Mouse (Mus musculus) embryonic stem cell, embryonic (primary cell): ENCODE data around the gene Milr1.

Source experiments
- CTCF ChIA-PET, 4 experiments: fragments of 300-600 bp in 2 of 4; fragments of 350-600 bp in 2 of 4; sonication (Branson Sonifier 250); formaldehyde crosslinking; loops; one replicate each; lab custom pipeline; 2022; ENCODE audit warnings: inconsistent platforms in 2 of 4; lab: Charles Lee
- POLR2A ChIA-PET, 4 experiments: fragments of 300-600 bp in 2 of 4; fragments of 350-600 bp in 2 of 4; sonication (Branson Sonifier 250); formaldehyde crosslinking; loops; one replicate each; lab custom pipeline; 2022; ENCODE audit warnings: antibody characterized with exemption in 4 of 4, inconsistent platforms in 1 of 4; lab: Charles Lee

Gene Milr1

GRCm38 (mm10) chr11:106750121-106750751 is 790 bp upstream of the Milr1 start, which contains the start of gene Pecam1:
Pecam1 (minus strand) TSS chr11:106750628.
- CTCF ChIA-PET: interaction anchor here in 1 of 4 experiments (1.2 kb wide), 1 partner anchor 102 kb away, joined by 4 read pairs; no protein-coding TSS in a partner anchor
- POLR2A ChIA-PET: interaction anchor here (0.6 to 1.6 kb wide), 5 partner anchors 25 to 250 kb away, joined by 3 read pairs; partner anchors contain the start of gene Polg2 (in 1 of the 4)

DNA sequence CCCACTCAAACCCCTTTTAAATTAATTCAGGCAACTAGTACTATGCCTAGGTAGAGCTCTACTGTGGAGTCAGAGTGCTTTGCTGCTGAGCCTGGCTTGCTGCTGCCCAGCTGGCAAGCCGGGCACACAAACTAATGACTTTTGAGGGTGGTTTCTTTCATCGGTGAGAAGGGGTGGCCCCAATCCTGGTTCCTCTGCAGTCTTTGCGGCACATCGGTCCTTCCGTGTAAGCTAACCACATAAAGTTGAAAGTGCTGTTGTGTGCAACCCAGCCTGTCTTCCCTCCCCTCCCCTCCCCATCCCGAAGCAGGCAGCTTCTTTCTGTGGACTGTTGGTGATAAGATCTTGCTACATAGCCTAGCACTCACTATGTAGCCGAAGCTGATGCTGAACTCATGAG is 1.1 kb downstream of the Milr1 start:
- ChIA-PET CTCF (interaction anchor here in 2 of 4 experiments (1.4 kb wide), 2 partner anchors 10 kb away, joined by 6 read pairs; no protein-coding TSS in a partner anchor), POLR2A (interaction anchor here in 2 of 4 experiments (0.6 to 2.4 kb wide), 11 partner anchors 9 to 251 kb away, joined by 3 to 8 read pairs (median 4); partner anchors contain the start of genes Cep95 (in 1 of the 2) and Ddx5 (in 1 of the 2))

GRCm38 (mm10) chr11:106753314-106753713 is 2.3 kb downstream of the Milr1 start:
- POLR2A ChIA-PET: interaction anchor here in 2 of 4 experiments (0.9 to 2.4 kb wide), 6 partner anchors 8 to 517 kb away, joined by 4 to 8 read pairs (median 5); partner anchors contain the start of genes Cep95 (in 1 of the 2) and Ddx5 (in 1 of the 2)
- CTCF ChIA-PET: interaction anchor here in 1 of 4 experiments (0.8 to 0.9 kb wide), 2 partner anchors 105 to 360 kb away, joined by 4 to 11 read pairs; no protein-coding TSS in a partner anchor

- ChIA-PET POLR2A (interaction anchor here in 2 of 4 experiments (0.9 to 2.1 kb wide), 6 partner anchors 13 to 109 kb away, joined by 3 to 10 read pairs (median 4); partner anchors contain the start of genes Cep95 (in 1 of the 2) and Ddx5 (in 1 of the 2)), CTCF (interaction anchor here in 1 of 4 experiments (0.8 kb wide), 1 partner anchor 145 kb away, joined by 6 read pairs; no protein-coding TSS in a partner anchor)
Observed at GRCm38 (mm10) chr11:106755583-106755982, 4.6 kb downstream of the Milr1 start.

DNA sequence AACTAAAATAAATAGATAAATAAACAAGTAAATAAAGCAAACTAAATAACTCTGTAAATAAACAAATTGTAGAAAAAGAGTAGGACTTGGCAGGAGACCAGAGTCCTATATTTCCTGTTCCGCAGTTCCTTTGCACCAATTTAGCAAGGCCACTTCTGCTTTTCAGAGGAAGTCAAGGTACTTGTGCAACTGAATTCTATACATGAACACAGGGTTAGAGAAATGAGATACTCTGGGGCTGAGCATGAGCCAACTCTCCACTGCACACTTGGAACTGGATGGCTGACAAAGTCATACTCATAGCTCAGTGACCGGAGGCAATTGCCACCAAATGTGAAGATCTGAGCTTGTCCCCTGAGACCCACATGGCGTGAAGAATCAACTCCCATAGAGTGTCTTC is 8.0 kb downstream of the Milr1 start:
- POLR2A ChIA-PET: interaction anchor here in 1 of 4 experiments (0.6 kb wide), 1 partner anchor 9 kb away, joined by 5 read pairs; no protein-coding TSS in a partner anchor

GRCm38 (mm10) chr11:106760511-106760910 is 9.5 kb downstream of the Milr1 start:
- POLR2A ChIA-PET: interaction anchor here in 2 of 4 experiments (0.7 to 2.4 kb wide), 5 partner anchors 16 to 28 kb away, joined by 3 to 19 read pairs (median 4); partner anchors contain the start of genes Cep95 (in 1 of the 2), Ddx5 (in 1 of the 2) and Polg2 (in 1 of the 2)

More for the DNA sequence above, 8.0 kb downstream of the Milr1 start:
- CTCF ChIA-PET: interaction anchor here in 1 of 4 experiments (0.6 kb wide), 1 partner anchor 264 kb away, joined by 4 read pairs; no protein-coding TSS in a partner anchor

GRCm38 (mm10) chr11:106762139-106762799 is 11.2 kb downstream of the Milr1 start:
- CTCF ChIA-PET: interaction anchor here in 2 of 4 experiments (0.6 to 2.2 kb wide), 3 partner anchors 9 to 120 kb away, joined by 3 to 14 read pairs (median 5); no protein-coding TSS in a partner anchor
- POLR2A ChIA-PET: interaction anchor here in 3 of 4 experiments (0.6 to 2.4 kb wide), 20 partner anchors 9 to 373 kb away, joined by 3 to 19 read pairs (median 4); partner anchors contain the start of genes Cep95 (in 2 of the 3), Ddx5 (in 2 of the 3) and Ern1 (in 1 of the 3)

More at GRCm38 (mm10) chr11:106760511-106760910, 9.5 kb downstream of the Milr1 start:
- CTCF ChIA-PET: interaction anchor here in 1 of 4 experiments (0.6 kb wide), 1 partner anchor 18 kb away, joined by 3 read pairs; no protein-coding TSS in a partner anchor

DNA sequence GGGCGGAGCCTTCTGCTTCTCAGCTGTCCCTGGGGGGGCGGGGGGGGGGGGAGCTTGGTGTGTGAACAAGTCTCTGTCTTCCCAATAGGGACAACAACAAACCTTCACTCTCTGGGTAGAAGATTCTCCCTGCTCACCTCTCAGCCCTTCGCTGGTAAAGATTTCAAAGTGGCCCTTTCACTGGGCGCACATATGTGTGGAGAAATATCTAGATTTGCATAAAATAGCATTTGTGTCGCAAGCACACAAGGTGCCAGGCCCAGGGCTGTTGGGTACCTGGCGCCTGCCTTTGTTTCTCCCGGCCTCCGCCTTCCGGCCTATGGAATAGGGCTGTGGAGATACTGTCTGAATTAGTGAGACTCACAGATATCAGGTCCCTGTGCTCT is 11.8 kb downstream of the Milr1 start:
- POLR2A ChIA-PET: interaction anchor here in 3 of 4 experiments (0.6 to 2.4 kb wide), 12 partner anchors 9 to 373 kb away, joined by 3 to 19 read pairs (median 4); partner anchors contain the start of genes Cep95 (in 2 of the 3) and Ddx5 (in 2 of the 3)
- CTCF ChIA-PET: interaction anchor here in 2 of 4 experiments (0.6 to 2.2 kb wide), 2 partner anchors 20 to 120 kb away, joined by 5 to 14 read pairs; no protein-coding TSS in a partner anchor

DNA sequence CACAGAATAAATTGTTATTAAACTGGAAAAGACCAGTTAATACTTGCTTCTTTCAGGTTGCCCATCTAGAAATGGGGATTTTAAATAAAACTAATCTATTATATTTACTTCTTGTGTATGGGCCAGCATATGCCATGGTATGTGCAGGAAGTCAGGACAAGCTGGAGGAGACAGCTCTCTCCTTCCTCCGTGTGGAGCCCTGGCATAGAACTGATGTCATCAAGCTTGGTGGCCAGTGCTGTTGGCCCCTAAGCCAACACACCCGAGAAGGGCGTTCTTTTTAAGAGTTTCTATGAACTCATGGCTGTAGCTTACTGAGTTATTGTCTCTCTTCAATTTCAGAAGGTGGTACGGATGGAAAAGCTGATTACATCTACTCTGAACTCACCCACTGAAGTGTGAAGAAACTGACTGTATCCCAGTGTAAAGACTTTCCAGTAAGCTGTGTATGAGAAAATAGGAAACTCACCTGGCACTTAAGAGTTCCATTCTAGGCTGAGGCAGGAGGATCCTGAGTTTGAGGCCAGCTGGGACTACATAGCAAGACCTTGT is 15.7 kb downstream of the Milr1 start:
- ChIA-PET POLR2A (interaction anchor here (0.6 to 3.5 kb wide), 10 partner anchors 9 to 676 kb away, joined by 3 to 29 read pairs (median 4); partner anchors contain the start of genes Cep95 (in 2 of the 4), Ddx5 (in 2 of the 4) and Polg2 (in 1 of the 4)), CTCF (interaction anchor here in 2 of 4 experiments (0.5 to 0.8 kb wide), 5 partner anchors 24 to 221 kb away, joined by 3 to 8 read pairs (median 3); no protein-coding TSS in a partner anchor)

DNA sequence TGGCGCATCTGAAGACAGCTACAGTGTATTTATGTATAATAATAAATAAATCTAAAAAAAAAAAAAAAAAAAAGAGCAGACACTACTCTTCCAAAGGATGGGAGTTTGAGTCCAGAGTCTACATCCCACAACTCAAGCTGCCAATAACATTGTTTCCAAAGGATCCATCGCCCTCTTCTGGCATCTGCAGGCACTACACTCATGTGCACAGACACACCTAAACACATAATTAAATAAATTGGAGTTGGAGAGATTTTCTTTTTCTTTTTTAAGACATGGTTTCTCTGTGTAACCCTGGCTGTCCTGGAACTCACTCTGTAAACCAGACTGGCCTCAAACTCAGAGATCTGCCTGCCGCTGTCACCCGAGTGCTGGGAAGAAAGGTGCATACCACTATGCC is 16.5 kb downstream of the Milr1 start:
- ChIA-PET CTCF (interaction anchor here in 3 of 4 experiments (0.6 to 0.7 kb wide), 4 partner anchors 25 to 222 kb away, joined by 3 to 8 read pairs (median 7); no protein-coding TSS in a partner anchor), POLR2A (interaction anchor here (0.6 to 3.5 kb wide), 7 partner anchors 8 to 676 kb away, joined by 3 to 29 read pairs (median 4); partner anchors contain the start of genes Cep95 (in 1 of the 4), Ddx5 (in 1 of the 4) and Polg2 (in 1 of the 4))

GRCm38 (mm10) chr11:106770195-106770974 is 19.4 kb downstream of the Milr1 start:
- POLR2A ChIA-PET: interaction anchor here (0.6 to 10.6 kb wide), 7 partner anchors 10 to 54 kb away, joined by 3 to 193 read pairs (median 5); partner anchors contain the start of genes Cep95 (in 1 of the 4) and Ddx5 (in 1 of the 4)
- CTCF ChIA-PET: interaction anchor here (0.6 to 1.2 kb wide), 4 partner anchors 9 to 352 kb away, joined by 3 to 4 read pairs (median 3); no protein-coding TSS in a partner anchor

- CTCF ChIA-PET: no interaction called here
- POLR2A ChIA-PET: interaction anchor here in 3 of 4 experiments (0.5 to 10.6 kb wide), 12 partner anchors 10 to 272 kb away, joined by 3 to 193 read pairs (median 3); partner anchors contain the start of genes Cep95 (in 2 of the 3) and Ddx5 (in 2 of the 3)
Observed at GRCm38 (mm10) chr11:106773061-106773460, 22.0 kb downstream of the Milr1 start.

- POLR2A ChIA-PET: interaction anchor here in 3 of 4 experiments (0.7 to 10.6 kb wide), 17 partner anchors 10 to 277 kb away, joined by 3 to 193 read pairs (median 7); partner anchors contain the start of genes Cep95 (in 3 of the 3), Ddx5 (in 3 of the 3) and Kpna2 (in 1 of the 3)
- CTCF ChIA-PET: no interaction called here
Observed at GRCm38 (mm10) chr11:106776960-106777359, 25.9 kb downstream of the Milr1 start.

GRCm38 (mm10) chr11:106777395-106777794 is 26.4 kb downstream of the Milr1 start:
- CTCF ChIA-PET: no interaction called here
- POLR2A ChIA-PET: interaction anchor here (0.7 to 10.6 kb wide), 20 partner anchors 10 to 277 kb away, joined by 3 to 193 read pairs (median 7); partner anchors contain the start of genes Cep95 (in 4 of the 4), Ddx5 (in 4 of the 4), Kpna2 (in 1 of the 4) and Smurf2 (in 1 of the 4)

DNA sequence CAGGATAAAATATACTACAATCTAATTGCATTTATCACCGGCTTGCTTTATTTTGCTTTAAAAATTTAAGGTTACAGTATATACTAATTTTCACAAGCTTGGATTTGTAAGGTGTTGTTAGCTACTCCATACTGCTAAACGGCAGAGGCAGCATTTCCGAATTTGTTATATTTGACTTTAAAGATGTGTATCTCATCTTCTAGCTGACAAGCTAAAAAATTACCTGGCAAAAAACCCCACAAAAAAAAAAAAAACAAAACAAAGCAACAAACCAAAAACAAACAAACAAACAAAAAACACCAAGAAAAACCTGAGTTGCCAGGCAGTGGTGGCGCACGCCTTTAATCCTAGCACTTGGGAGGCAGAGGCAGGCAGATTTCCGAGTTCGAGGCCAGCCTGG is 27.1 kb downstream of the Milr1 start:
- POLR2A ChIA-PET: interaction anchor here (0.6 to 10.6 kb wide), 25 partner anchors 10 to 513 kb away, joined by 3 to 193 read pairs (median 5); partner anchors contain the start of genes Cep95 (in 4 of the 4), Ddx5 (in 4 of the 4) and Smurf2 (in 1 of the 4)
- CTCF ChIA-PET: interaction anchor here in 1 of 4 experiments (0.7 kb wide), 1 partner anchor 329 kb away, joined by 4 read pairs; no protein-coding TSS in a partner anchor
